Mouse (Mus musculus) cerebellum, postnatal 36 days (tissue): Measurements from ENCODE around the gene Chst13.

Source experiments
- DNase-seq, 2 experiments: peaks; one replicate each; pipeline ENCODE4 v3.0.0; 2021 to 2022; ENCODE audit warnings: mixed read lengths in 2 of 2

The Chst13 gene

GRCm38 (mm10) chr6:90324991-90325390, at the start of gene Chst13:
Gene Chst13, minus strand, starts transcription at chr6:90325185.
- no peak for DNase-seq

GRCm38 (mm10) chr6:90374647-90375046, 49.7 kb upstream of the Chst13 start:
- no peak for DNase-seq

GRCm38 (mm10) chr6:90369725-90370553, 45.0 kb upstream of the Chst13 start:
- DNase-seq, result peak; percentile 54 to 56

GRCm38 (mm10) chr6:90368976-90369724, 44.2 kb upstream of the Chst13 start, which contains the start of gene Zxdc:
Gene Zxdc, plus strand, starts transcription at chr6:90369492.
- peak; percentile 99 to 100 for DNase-seq

- DNase-seq, result no peak
These were observed 38.3 kb upstream of the Chst13 start for GRCm38 (mm10) chr6:90363301-90363700.

GRCm38 (mm10) chr6:90360922-90361614, 36.1 kb upstream of the Chst13 start:
- DNase-seq, result no peak

GRCm38 (mm10) chr6:90360024-90360781, 35.2 kb upstream of the Chst13 start:
- DNase-seq, result no peak

GRCm38 (mm10) chr6:90359445-90359844, 34.5 kb upstream of the Chst13 start:
- DNase-seq, result no peak

GRCm38 (mm10) chr6:90358142-90358541, 33.2 kb upstream of the Chst13 start:
- DNase-seq, result no peak

- DNase-seq, result no peak
These were observed 25.0 kb upstream of the Chst13 start for GRCm38 (mm10) chr6:90350011-90350410.

GRCm38 (mm10) chr6:90348500-90348899, 23.5 kb upstream of the Chst13 start:
- no peak for DNase-seq

GRCm38 (mm10) chr6:90347183-90347582, 22.2 kb upstream of the Chst13 start:
- no peak for DNase-seq

GRCm38 (mm10) chr6:90342343-90342742, 17.4 kb upstream of the Chst13 start:
- peak; percentile 33 to 37 for DNase-seq

GRCm38 (mm10) chr6:90334244-90334643, 9.3 kb upstream of the Chst13 start:
- no peak for DNase-seq

- no peak for DNase-seq
These were observed 7.8 kb upstream of the Chst13 start, which contains the start of gene Uroc1 for GRCm38 (mm10) chr6:90332561-90333425. Gene Uroc1, plus strand, starts transcription at chr6:90333284.

- peak; percentile 67 to 80 for DNase-seq
These were observed 5.0 kb upstream of the Chst13 start for GRCm38 (mm10) chr6:90329953-90330352.

- DNase-seq, result peak; percentile 22 to 43
These were observed 2.7 kb upstream of the Chst13 start for GRCm38 (mm10) chr6:90327670-90328069.

GRCm38 (mm10) chr6:90324463-90324862, 522 bp downstream of the Chst13 start:
- DNase-seq, result no peak

GRCm38 (mm10) chr6:90324026-90324425, 959 bp downstream of the Chst13 start:
- DNase-seq, result no peak

GRCm38 (mm10) chr6:90321811-90322210, 3.2 kb downstream of the Chst13 start:
- DNase-seq, result no peak

- DNase-seq, result no peak
These were observed 4.6 kb downstream of the Chst13 start for GRCm38 (mm10) chr6:90320429-90320828.
